Mouse (Mus musculus): ENCODE data around the gene Gm7137.

Gm7137 gene

DNA sequence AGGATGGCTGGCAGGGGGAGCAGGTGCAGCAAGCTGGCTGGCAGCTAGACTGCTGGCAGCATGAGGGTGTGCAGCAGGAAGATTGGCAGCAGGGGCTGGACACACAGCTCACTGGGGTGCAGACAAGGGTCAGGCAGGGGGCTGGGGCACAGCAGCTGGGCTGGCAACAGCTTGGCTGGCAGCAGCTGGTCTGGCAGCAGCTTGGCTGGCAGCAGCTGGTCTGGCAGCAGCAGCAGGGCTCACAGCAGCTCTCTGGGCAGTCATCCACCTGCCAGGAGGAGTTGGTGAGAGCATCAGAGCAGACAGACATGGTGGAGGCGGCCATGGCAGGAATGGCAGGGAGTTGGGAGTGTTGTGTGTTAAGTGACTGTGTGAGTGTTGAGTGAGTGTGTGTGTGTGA lies at the start of gene Gm7137:
Gene Gm7137 (minus strand): TSS at position 325 of the 400 bp plus-strand sequence.
- 18% methylated on average over 1 of the region's 1 CpGs for WGBS

DNA sequence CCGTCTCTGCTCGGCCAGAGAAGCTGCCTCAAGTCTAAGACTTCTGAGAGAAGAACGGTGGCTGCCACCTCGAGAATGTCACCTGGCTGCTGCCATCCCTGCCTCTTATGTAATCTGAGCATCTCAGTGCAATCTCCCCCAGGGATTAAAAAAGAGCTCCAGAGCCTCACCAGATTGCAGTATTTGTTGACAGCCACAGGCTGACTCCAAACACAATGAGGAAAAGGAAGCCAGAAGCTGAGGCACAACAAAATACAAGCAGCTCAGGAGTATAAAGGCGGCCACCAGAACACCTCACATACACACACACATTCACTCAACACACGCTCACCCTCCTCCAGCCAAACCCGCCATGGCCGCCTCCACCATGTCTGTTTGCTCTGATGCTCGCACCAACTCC lies 47.6 kb upstream of the Gm7137 start, which contains the start of gene Krtap10-10:
Gene Krtap10-10 (plus strand): TSS at position 301 of the 400 bp plus-strand sequence.
- WGBS: 42% methylated on average over 9 of the region's 9 CpGs

DNA sequence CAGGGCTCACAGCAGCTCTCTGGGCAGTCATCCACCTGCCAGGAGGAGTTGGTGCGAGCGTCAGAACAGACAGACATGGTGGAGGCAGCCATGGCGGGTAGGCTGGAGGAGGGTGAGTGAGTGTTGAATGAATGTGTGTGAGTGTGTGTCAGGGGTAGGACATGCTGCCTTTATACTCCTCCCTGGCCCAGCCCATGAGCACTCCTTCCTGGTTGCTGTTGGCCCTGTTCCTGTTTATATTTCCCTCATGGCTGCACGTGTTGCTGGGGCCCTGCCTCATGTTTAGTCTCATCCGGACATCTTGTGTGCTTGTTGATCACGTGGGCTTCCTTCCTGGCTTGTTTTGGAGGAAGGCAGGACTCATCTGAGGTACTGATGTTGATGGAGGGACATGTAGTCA lies 39.0 kb upstream of the Gm7137 start, which contains the start of gene Krtap10-4:
Gene Krtap10-4 (minus strand): TSS at position 145 of the 400 bp plus-strand sequence.
- WGBS: 40% methylated on average over 6 of the region's 6 CpGs

DNA sequence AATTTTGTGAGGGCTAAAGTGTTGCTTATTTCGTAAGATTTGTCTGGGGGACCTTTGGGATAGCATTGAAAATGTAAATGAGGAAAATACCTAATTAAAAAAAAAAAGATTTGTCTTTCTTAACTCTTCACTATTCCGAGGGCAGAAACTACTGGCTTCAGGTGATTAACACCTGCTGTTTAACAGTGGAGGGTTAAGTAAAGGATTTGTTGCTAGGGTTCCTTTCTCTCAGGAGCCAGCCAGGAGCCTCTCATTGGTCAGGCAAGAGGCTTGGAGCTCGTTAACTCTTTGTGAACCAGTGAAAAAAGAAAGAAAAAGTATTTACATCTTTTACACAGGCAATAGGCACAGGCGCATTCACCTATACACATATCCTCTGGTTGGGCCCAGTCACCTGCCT lies 31.2 kb upstream of the Gm7137 start:
- 56% methylated on average over 4 of the region's 4 CpGs for WGBS

DNA sequence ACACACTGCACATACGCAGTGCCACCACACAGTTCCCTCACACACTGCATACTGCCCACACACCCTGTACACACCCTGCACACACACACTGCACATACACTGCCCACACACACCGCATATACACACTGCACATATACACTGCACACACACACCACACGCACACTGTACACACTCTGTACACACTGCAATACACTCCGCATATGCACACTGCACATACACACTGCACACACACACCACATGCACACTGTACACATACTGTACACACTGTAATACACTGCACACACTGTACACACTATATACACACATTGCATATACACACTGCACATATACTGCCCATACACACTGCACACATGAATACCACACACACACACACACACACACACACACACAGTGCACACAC lies 30.5 kb upstream of the Gm7137 start:
- 91% methylated on average over 4 of the region's 4 CpGs for WGBS

DNA sequence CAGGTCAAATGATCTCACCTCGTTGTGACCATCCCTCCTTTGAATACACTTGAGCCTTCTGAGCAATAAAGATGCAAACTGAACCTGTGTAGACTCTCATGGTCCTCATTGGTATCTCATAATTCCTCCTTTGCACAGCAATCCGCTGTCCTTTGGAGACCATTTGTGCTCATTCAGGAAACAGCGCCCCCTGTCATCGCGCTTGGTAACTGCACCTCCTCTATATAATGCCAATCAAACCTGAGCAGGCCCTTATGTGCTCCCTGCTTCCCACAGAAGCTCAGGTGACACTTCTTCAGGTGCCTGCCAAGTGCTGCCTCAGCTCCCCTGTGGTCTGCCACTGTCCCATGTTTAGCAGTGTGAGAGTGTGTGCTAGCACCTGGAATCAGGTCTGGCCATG lies 27.5 kb upstream of the Gm7137 start:
- WGBS: 41% methylated on average over 5 of the region's 5 CpGs

DNA sequence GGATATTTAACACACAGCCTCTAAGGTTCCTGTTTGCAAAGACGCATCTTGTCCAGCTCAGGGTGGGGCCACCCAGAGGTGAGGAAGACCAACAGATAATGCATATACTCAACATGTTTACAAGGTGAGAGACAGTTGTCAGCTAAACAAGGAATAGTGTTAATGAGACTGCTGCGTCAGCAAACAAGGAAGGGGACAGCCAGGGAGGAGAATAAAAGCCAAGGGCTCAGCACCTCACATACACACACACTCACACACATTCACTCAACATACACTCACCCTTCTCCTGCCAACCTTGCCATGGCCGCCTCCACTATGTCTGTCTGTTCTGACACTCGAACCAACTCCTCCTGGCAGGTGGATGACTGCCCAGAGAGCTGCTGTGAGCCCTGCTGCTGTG lies 26.4 kb upstream of the Gm7137 start, which contains the start of gene Gm2696:
Gene Gm2696 (plus strand): TSS at position 301 of the 400 bp plus-strand sequence.
- WGBS: 55% methylated on average over 4 of the region's 4 CpGs

DNA sequence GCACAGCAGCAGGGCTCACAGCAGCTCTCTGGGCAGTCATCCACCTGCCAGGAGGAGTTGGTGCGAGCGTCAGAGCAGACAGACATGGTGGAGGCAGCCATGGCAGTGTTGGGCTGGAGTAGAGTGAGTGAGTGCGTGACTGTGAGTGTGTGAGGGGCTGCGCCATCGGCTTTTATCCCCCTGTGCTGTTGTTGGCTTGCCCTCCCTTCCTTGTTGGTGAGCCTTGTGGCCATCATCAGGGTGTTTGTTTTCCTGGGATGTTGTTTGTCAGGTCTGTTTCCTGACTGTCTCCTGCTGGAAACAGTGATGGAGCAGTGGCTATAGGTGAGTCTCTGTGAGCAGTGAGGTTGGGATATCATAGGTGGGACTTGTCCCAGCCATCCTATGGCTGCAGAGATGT lies 23.7 kb upstream of the Gm7137 start, which contains the start of gene Gm9507:
Gene Gm9507 (minus strand): TSS at position 101 of the 400 bp plus-strand sequence.
- WGBS: 69% methylated on average over 5 of the region's 5 CpGs

DNA sequence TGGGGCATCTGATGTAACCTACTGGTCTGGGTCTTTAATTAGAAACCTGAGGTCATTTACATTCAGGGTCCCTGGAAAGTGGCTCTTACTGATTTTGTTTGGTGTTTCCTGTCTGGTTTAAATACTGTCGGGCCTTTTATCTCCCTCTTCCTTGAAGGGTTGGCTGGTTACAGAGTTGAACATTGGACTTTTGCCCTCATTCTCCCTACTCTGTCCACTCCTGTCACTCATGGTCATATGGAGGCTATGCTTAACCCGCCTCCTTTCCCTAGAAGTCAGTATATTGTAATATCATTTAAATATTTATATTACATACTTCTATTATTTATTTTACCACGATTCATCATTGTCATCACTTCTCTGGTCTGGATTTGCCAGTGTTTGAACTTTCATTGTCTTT lies 16.1 kb upstream of the Gm7137 start:
- WGBS: 81% methylated on average over 3 of the region's 3 CpGs

DNA sequence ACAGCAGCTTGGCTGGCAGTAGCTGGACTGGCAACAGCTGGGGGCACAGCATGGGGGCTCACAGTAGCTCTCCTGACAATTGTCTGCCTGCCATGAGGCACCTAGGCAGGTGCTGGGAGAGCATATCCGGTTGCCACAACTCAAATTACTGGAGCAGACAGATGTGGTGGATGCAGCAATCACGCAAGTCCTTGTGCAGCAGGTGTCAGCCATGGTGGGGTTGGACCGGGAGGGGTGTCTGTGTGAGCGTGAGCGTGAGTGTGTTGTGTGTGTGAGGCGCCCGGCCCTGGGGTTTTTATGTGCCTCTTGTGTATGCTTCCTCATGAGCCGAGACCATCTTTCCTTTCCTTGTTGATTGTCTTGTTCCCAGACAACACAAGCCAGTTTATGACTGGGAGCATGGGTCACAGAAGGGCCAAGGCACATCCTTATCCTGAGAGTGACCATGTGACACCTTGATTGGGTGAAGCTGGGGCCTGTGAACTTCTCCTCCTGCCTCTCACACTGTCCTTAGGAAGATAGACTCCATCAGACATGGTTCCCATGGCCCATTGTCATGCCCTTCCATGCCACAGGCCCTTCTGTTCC lies 11.0 kb upstream of the Gm7137 start, which contains the start of gene Gm19668:
Gene Gm19668 (minus strand): TSS at position 213 of the 588 bp plus-strand sequence.
- 75% methylated on average over 8 of the region's 8 CpGs for WGBS

DNA sequence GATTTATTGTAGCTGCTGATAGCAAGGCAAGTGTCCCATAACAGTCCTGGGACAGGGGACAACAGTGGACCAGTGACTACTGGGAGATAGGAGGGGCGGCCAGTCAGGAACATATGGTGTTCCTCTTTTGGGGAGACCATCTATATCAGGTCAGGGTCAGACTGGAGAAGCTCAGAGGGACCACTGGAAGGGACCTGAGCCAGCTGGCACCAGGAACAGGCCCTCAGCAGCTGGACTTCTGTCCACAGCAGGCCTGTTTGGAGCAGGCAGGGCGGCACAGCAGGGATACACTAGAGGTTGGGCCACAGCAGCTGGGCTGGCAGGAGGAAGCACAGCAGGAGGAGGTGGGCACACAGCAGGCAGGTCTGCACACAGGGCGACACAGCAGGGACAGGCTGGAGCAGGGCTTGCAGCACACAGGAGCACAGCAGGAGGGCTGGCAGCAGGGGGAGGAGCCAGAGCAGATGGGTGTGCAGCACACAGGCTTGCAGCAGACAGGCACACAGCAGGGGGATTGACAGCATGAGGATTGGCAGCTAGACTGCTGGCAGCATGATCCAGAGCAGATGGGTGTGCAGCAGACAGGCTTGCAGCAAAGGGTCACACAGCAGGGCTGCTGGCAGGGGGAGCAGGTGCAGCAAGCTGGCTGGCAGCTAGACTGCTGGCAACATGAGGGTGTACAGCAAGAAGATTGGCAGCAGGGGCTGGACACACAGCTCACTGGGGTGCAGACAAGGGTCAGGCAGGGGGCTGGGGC lies 10.3 kb upstream of the Gm7137 start:
- 70% methylated on average over 3 of the region's 3 CpGs for WGBS

DNA sequence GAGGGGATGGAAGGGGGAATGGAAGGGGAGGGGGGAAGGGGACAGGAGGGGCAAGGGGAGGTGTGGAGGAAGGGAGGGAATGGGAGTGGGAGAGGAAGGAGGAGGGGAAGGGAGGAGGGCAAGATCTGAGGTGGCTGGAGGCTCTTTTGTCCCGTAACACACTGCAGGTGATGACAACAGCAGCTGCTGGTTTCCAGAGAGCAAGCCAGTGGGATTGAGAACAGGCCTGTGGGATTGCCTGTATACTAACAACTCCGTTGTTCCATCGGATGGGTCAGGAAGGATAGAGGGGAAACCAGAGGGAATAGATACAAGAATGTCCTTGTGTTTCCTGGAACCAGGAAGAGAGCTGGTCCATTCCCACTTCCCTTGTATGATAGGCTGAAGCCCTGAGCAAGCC lies 9.7 kb upstream of the Gm7137 start:
- WGBS: 63% methylated on average over 3 of the region's 3 CpGs

DNA sequence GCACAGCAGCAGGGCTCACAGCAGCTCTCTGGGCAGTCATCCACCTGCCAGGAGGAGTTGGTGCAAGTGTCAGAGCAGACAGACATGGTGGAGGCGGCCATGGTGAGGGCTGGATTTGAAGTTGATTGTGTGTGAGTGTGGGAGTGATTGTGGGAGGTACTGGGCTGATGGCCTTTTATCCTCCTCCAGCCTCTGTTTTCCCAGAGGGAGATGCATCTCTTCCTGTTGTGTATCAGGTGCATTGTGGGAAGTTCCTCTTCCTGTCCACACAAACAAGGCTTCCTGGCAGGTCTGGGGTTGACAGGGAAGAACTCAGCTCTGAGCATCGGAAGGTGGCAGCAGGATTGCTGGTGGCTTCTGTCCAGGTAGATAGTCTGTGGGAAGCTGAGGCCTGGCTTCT lies 7.0 kb upstream of the Gm7137 start, which contains the start of gene Gm9639:
Gene Gm9639 (minus strand): TSS at position 101 of the 400 bp plus-strand sequence.
- WGBS: 43% methylated on average over 2 of the region's 2 CpGs

DNA sequence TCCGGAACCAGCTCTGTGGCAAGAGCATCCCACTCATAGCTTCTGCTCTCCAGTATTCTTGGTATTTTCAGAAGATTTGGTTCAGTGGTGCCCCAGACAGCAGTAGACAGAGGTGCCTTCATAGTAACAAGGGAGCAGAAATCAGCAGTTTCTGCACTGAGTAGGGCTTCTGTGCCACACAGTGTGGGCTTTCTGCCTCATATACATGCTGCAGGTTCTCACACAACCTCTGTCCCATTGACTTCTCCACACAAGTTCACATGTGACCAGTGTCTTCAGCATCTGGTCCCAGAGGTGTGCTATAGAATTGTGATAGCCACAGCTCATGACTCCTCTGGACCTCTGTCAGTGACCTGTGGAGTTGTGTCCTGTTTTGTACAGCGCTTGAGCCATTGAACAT lies 621 bp upstream of the Gm7137 start:
- WGBS: 67% methylated on average over 2 of the region's 2 CpGs

DNA sequence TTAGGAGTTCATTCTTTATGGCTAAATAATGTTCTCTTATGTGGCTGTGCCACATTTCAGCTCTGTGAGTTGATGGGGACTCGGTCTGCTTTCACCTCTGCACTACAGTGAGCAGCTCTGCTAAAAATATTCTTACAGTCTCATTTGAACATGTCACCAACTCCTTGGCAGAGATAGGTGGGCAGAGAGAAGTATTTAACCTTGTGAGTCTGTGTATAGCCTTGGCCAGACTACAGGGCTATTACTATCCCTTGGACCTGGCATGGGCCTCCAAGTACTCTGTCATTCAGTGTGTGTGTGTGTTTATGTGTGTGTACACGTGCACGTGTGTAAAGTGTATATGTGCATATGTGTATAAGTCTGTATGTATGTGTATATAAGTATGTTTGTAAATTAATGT lies 4.6 kb downstream of the Gm7137 start:
- 78% methylated on average over 3 of the region's 3 CpGs for WGBS

DNA sequence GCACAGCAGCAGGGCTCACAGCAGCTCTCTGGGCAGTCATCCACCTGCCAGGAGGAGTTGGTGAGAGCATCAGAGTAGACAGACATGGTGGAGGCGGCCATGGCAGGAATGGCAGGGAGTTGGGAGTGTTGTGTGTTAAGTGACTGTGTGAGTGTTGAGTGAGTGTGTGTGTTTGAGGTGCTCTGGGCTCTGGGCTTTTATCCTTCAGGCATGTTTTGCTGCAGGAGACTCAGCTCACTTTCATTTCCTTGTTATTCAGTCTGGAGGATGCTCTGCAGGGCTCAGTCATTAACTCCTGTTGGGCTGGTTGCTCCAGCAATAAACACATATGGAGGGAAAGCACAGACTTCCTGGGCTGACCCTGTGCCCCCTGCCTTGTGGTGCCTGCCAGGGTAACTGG lies 5.6 kb downstream of the Gm7137 start, which contains the start of gene Gm3250:
Gene Gm3250 (minus strand): TSS at position 101 of the 400 bp plus-strand sequence.
- WGBS: 58% methylated on average over 1 of the region's 1 CpGs

DNA sequence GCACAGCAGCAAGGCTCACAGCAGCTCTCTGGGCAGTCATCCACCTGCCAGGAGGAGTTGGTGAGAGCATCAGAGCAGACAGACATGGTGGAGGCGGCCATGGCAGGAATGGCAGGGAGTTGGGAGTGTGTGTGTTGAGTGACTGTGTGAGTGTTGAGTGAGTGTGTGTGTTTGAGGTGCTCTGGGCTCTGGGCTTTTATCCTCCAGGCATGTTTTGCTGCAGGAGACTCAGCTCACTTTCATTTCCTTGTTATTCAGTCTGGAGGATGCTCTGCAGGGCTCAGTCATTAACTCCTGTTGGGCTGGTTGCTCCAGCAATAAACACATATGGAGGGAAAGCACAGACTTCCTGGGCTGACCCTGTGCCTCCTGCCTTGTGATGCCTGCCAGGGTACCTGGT lies 11.2 kb downstream of the Gm7137 start, which contains the start of gene Gm7138:
Gene Gm7138 (minus strand): TSS at position 101 of the 400 bp plus-strand sequence.
- 46% methylated on average over 1 of the region's 1 CpGs for WGBS

DNA sequence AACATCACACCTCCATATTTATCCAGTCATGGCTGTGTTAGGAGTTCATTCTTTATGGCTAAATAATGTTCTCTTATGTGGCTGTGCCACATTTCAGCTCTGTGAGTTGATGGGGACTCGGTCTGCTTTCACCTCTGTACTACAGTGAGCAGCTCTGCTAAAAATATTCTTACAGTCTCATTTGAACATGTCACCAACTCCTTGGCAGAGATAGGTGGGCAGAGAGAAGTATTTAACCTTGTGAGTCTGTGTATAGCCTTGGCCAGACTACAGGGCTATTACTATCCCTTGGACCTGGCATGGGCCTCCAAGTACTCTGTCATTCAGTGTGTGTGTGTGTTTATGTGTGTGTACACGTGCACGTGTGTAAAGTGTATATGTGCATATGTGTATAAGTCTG lies 15.9 kb downstream of the Gm7137 start:
- 80% methylated on average over 3 of the region's 3 CpGs for WGBS

DNA sequence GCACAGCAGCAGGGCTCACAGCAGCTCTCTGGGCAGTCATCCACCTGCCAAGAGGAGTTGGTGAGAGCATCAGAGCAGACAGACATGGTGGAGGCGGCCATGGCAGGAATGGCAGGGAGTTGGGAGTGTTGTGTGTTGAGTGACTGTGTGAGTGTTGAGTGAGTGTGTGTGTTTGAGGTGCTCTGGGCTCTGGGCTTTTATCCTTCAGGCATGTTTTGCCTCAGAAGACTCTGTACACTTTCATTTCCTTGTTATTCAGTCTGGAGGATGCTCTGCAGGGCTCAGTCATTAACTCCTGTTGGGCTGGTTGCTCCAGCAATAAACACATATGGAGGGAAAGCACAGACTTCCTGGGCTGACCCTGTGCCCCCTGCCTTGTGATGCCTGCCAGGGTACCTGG lies 16.8 kb downstream of the Gm7137 start, which contains the start of gene Gm3238:
Gene Gm3238 (minus strand): TSS at position 101 of the 400 bp plus-strand sequence.
- 62% methylated on average over 1 of the region's 1 CpGs for WGBS

DNA sequence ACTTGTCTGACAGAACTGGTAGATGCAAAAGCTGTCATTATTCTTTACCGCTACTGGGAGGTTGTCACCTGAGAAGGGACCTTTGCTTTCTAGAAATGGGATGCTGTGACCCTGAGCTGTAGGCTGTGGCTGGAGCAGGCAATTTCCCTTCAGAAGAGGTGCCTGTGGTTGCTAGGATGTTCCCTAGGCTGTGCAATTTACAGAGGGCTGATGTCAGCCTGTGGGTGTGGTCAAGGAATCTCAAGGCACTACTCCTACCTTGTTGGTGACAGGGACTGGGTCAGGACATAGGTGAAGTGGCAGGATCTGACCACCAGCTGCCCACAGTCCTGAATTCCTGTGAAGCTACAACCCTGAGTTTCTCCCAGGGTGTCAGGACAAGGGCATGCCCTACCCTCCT lies 18.3 kb downstream of the Gm7137 start:
- 87% methylated on average over 1 of the region's 1 CpGs for WGBS

DNA sequence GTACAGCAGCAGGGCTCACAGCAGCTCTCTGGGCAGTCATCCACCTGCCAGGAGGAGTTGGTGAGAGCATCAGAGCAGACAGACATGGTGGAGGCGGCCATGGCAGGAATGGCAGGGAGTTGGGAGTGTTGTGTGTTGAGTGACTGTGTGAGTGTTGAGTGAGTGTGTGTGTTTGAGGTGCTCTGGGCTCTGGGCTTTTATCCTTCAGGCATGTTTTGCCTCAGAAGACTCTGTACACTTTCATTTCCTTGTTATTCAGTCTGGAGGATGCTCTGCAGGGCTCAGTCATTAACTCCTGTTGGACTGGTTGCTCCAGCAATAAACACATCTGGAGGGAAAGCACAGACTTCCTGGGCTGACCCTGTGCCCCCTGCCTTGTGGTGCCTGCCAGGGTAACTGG lies 28.4 kb downstream of the Gm7137 start, which contains the start of gene Gm3233:
Gene Gm3233 (minus strand): TSS at position 101 of the 400 bp plus-strand sequence.
- WGBS: no CpG with 5 or more reads among the region's 1 CpGs

DNA sequence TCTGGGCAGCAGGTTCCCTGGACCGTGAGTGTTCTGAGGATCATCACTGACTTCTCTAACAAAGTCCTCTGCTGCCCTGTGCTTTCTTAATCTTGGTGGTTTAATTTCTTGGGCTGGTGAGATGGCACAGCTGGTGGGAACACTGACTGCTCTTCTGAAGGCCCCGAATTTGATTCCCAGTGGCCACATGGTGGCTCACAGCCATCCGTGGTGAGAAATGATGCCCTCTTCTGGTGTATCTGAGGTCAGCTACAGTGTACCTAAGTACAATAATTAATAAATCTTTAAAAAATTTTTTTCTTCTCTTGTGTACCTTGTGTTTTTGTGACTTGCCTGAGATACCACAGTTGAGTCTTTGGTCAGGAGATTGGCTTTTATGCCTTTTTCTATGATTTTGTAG lies 35.7 kb downstream of the Gm7137 start:
- WGBS: 63% methylated on average over 3 of the region's 3 CpGs
